Mouse (Mus musculus): ENCODE results near the gene Rmdn2. TPM values are rescaled to one million over a fixed set of nuclear protein-coding genes. Genes with fewer than 3 reads are reported as not detected.
A peak's percentile ranks its signal among the peaks of the same experiment; 100 is the strongest.

The Rmdn2 gene
- total and polyA plus RNA-seq, 2 experiments: 14.1 to 82.7 TPM

DNA sequence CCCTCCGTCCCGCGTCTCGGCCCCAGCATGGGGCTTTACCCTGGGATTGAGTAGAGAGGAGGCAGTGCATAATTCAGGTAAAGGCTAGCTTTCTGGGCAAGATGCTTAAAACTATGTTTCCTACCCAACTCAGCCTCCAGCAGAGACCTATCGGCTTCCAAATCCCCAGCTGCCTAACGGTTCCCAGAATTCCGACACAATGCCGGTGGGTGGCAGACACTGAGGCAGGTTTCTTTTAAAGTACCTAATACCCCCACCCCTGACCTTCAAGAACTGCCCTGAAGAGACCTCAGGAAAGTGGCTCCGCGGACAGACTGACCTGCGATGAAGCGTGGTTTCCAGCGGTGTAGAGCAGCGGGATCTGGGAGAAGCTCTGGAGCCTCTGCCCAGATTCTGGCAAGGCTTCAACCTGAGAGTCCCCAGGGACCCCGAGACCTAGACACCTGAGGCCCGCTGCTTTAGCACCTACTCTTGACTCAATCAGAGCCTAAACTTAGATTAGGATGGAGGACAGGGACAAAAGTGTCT is 102.8 kb downstream of the Rmdn2 start:
- Histone ChIP-seq H3K4me1 (ENCODE audit: control insufficient read depth, insufficient read depth, low read length) (peaks cover 3% of the 10 kb centered on the region; the same call in 1 of the 2 replicates), H3K27me3 (ENCODE audit: control insufficient read depth, insufficient read depth, low read length) (peaks cover 21% of the 10 kb centered on the region), H3K9ac (ENCODE audit: low read depth, low read length) (no peak overlapping the region), H3K36me3 (ENCODE audit: control insufficient read depth, insufficient read depth, low read length) (no peaks in the 10 kb centered on the region), H3K27ac (replicated peaks; ENCODE audit: insufficient read depth, low read depth, low read length) (no peak overlapping the region), H3K4me3 (ENCODE audit: insufficient read depth, low read depth, low read length) (no peak overlapping the region), H3K79me2 (ENCODE audit: control insufficient read depth, insufficient read depth, low read length) (no peaks in the 10 kb centered on the region)
- 5% methylated on average over 16 of the region's 16 CpGs for WGBS
- DNase-seq (ENCODE audit: extremely low read depth, low read depth, low spot score): no peak
- TF ChIP-seq POLR2A (IDR thresholded peaks at IDR 0.05; ENCODE audit: extremely low read depth, insufficient read depth, low read length): no peak
- TF ChIP-seq CTCF (IDR thresholded peaks at IDR 0.05; ENCODE audit: low read depth, low read length): no peak

DNA sequence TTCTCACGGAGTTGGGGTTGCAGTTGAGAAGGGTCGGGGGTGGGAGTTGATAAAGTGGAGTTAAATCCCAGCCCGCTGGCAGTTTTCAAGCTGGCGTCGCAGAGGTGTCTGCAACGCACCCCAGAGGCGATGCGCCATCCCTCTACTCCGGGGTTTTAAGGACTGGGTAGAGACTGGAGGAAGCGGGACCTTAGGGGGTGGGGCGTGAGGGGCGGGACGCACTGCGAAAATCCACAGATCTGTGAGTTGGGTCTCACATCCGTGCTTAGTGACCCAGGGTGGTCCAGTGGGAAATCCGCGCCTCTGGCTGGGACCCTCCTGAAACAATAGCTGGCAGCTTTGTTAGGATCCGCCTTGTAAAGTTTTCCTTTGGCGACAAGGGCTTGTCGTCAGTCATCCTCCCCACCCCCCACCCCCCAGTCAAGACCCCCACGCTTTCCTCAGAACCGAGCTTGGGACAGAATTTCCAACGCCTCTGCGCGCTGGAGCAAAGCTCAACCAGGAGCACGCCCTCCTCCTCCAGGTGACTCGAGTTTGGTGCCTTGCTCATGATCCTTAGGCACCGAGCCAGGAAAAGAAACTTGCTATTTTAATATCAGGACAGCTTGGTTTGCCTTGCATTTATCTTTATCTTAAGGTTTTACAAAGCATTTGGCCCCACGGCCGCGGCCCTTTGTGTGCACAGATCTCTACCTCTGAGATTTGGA is 103.4 kb downstream of the Rmdn2 start, which contains the start of gene Cyp1b1:
Cyp1b1 (minus strand) TSS at position 131 of the 707 bp plus-strand sequence.
- Histone ChIP-seq H3K27me3 (ENCODE audit: control insufficient read depth, insufficient read depth, low read length) (peaks cover 21% of the 10 kb centered on the region), H3K36me3 (ENCODE audit: control insufficient read depth, insufficient read depth, low read length) (no peaks in the 10 kb centered on the region), H3K9ac (ENCODE audit: low read depth, low read length) (0 out of 2 replicates have a peak within 1 kb of the TSS, but pooled peaks have one; percentile 23), H3K79me2 (ENCODE audit: control insufficient read depth, insufficient read depth, low read length) (no peaks in the 10 kb centered on the region), H3K4me1 (ENCODE audit: control insufficient read depth, insufficient read depth, low read length) (peaks cover 3% of the 10 kb centered on the region; the same call in 1 of the 2 replicates), H3K4me3 (ENCODE audit: insufficient read depth, low read depth, low read length) (peak within 1 kb of the TSS; percentile 39; the same call in 1 of the 2 replicates), H3K27ac (replicated peaks; ENCODE audit: insufficient read depth, low read depth, low read length) (no peak within 1 kb of the TSS)
- TF ChIP-seq CTCF (IDR thresholded peaks at IDR 0.05; ENCODE audit: low read depth, low read length): no peak
- TF ChIP-seq POLR2A (IDR thresholded peaks at IDR 0.05; ENCODE audit: extremely low read depth, insufficient read depth, low read length): no peak
- no peak for DNase-seq (ENCODE audit: extremely low read depth, low read depth, low spot score)
- 2% methylated on average over 31 of the region's 31 CpGs for WGBS

DNA sequence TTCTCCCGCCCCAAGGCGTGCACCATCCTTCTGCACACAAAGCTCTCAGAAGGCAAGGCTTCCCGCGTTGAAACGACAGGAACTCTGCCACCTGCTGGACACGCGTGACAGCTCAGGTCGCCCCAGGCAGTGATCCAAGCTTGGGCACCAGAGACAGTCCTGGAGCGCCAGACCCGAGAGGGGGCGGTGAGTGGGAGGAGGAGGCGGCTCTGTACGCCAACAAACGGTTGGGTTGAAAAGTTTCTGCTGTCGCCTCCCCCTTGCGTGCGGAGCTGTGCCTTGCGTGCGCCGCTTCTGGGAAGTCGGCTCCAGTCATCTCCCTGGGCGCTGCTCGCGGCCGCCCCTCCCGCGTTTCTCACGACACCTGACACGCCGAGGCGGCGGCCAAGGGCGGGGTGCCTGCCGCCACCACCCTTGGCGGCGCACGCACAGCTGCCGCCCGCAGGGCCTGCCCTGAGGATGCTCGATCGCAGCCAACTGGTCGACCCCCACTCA is 104.0 kb downstream of the Rmdn2 start:
- H3K9ac ChIP-seq (ENCODE audit: low read depth, low read length): no peak overlapping the region
- H3K4me3 ChIP-seq (ENCODE audit: insufficient read depth, low read depth, low read length): peak overlapping the region; percentile 32; the same call in 1 of the 2 replicates
- WGBS: 1% methylated on average over 42 of the region's 42 CpGs
- no peak overlapping the region for H3K27ac ChIP-seq (replicated peaks; ENCODE audit: insufficient read depth, low read depth, low read length)
- H3K4me1 ChIP-seq (ENCODE audit: control insufficient read depth, insufficient read depth, low read length): peaks cover 3% of the 10 kb centered on the region; the same call in 1 of the 2 replicates
- DNase-seq (ENCODE audit: extremely low read depth, low read depth, low spot score): peak; percentile 67
- TF ChIP-seq POLR2A (IDR thresholded peaks at IDR 0.05; ENCODE audit: extremely low read depth, insufficient read depth, low read length) (no peak), CTCF (IDR thresholded peaks at IDR 0.05; ENCODE audit: low read depth, low read length) (peak; percentile 96)
- H3K36me3 ChIP-seq (ENCODE audit: control insufficient read depth, insufficient read depth, low read length): no peaks in the 10 kb centered on the region
- no peaks in the 10 kb centered on the region for H3K79me2 ChIP-seq (ENCODE audit: control insufficient read depth, insufficient read depth, low read length)
- H3K27me3 ChIP-seq (ENCODE audit: control insufficient read depth, insufficient read depth, low read length): peaks cover 17% of the 10 kb centered on the region

DNA sequence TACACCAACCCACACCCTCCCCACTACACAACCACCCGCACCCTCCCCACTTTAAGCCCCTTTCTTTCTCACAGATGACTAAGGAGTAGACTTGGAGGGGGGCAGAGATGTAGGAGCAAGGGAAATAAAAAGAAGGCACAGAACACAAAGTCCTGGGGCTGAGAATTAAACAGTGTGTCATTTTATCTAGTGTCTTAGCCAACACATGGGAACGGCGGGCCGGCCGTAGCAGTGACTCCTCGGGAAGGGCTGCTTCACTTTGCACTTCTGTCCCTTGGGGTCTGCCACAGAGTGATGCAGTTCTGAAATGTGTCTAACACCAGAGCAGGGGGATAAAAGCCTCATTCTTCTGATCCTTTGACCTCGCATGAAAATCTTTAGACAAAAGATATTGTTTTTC is 109.0 kb downstream of the Rmdn2 start:
- Histone ChIP-seq H3K27me3 (ENCODE audit: control insufficient read depth, insufficient read depth, low read length) (no peaks in the 10 kb centered on the region), H3K9ac (ENCODE audit: low read depth, low read length) (no peak overlapping the region), H3K79me2 (ENCODE audit: control insufficient read depth, insufficient read depth, low read length) (no peaks in the 10 kb centered on the region), H3K27ac (replicated peaks; ENCODE audit: insufficient read depth, low read depth, low read length) (no peak overlapping the region), H3K4me1 (ENCODE audit: control insufficient read depth, insufficient read depth, low read length) (no peaks in the 10 kb centered on the region), H3K4me3 (ENCODE audit: insufficient read depth, low read depth, low read length) (no peak overlapping the region), H3K36me3 (ENCODE audit: control insufficient read depth, insufficient read depth, low read length) (no peaks in the 10 kb centered on the region)
- TF ChIP-seq CTCF (IDR thresholded peaks at IDR 0.05; ENCODE audit: low read depth, low read length) (no peak), POLR2A (IDR thresholded peaks at IDR 0.05; ENCODE audit: extremely low read depth, insufficient read depth, low read length) (no peak)
- DNase-seq (ENCODE audit: extremely low read depth, low read depth, low spot score): no peak
- WGBS: 85% methylated on average over 7 of the region's 7 CpGs

DNA sequence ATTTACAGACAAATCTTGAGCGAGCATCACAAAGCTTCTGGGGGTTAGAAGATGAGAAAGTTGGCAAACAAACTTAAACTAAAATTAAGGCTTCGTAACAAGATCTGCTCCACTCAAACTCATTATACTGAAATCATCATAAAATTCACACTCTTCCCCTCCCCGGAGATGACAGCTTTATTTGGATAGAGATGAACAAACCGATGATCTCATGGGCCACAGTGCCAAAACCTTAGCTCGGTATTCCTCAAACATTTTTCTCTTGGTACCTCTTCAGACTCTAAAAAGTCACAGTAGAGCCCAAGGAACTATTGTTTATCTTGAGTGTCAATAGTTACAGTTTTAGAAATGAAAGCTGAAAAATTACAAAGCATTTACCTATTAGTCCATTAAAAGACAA is 115.0 kb downstream of the Rmdn2 start:
- no peak for TF ChIP-seq POLR2A (IDR thresholded peaks at IDR 0.05; ENCODE audit: extremely low read depth, insufficient read depth, low read length)
- no peak for TF ChIP-seq CTCF (IDR thresholded peaks at IDR 0.05; ENCODE audit: low read depth, low read length)
- H3K79me2 ChIP-seq (ENCODE audit: control insufficient read depth, insufficient read depth, low read length): no peaks in the 10 kb centered on the region
- 86% methylated on average over 5 of the region's 5 CpGs for WGBS

More for the DNA sequence above, 115.0 kb downstream of the Rmdn2 start:
- Histone ChIP-seq H3K27me3 (ENCODE audit: control insufficient read depth, insufficient read depth, low read length) (no peaks in the 10 kb centered on the region), H3K4me3 (ENCODE audit: insufficient read depth, low read depth, low read length) (no peak overlapping the region), H3K27ac (replicated peaks; ENCODE audit: insufficient read depth, low read depth, low read length) (no peak overlapping the region), H3K9ac (ENCODE audit: low read depth, low read length) (no peak overlapping the region), H3K4me1 (ENCODE audit: control insufficient read depth, insufficient read depth, low read length) (no peaks in the 10 kb centered on the region), H3K36me3 (ENCODE audit: control insufficient read depth, insufficient read depth, low read length) (no peaks in the 10 kb centered on the region)
- DNase-seq (ENCODE audit: extremely low read depth, low read depth, low spot score): no peak

Data from liver, adult 2 months (tissue).